Mouse (Mus musculus) adrenal gland, postnatal 25 days (tissue): ENCODE measurements around the gene Heatr3. TPM values are rescaled to one million over a fixed set of nuclear protein-coding genes. Genes with fewer than 3 reads are reported as not detected.
"Not testable (repeated sequence)": the region's sequence is repeated elsewhere in the genome, so short reads cannot be mapped to it uniquely, and the experiment has no call there.

ENCODE experiments used
- DNase-seq: peaks from one replicate; pipeline ENCODE4 v3.0.0; 2021; ENCODE audit warnings: mixed read lengths
- microRNA-seq, 2 experiments: library from miRNA; unstranded; fragments of <30 nt; microRNA quantifications; one replicate each; pipeline ENCODE4 v1.2.0; 2021
- total RNA-seq: library from RNA; stranded (reverse); gene quantifications from 2 replicates; pipeline ENCODE4 v1.2.3, GENCODE M21; 2021

Gene Heatr3
- total RNA-seq, 1 experiment from 2014 or later, result 32.1 TPM

GRCm38 (mm10) chr8:88197328-88197727, 59.7 kb downstream of the Heatr3 start:
- no peak for DNase-seq

GRCm38 (mm10) chr8:88198551-88198944, 60.9 kb downstream of the Heatr3 start:
- no peak for DNase-seq

- DNase-seq, result peak; percentile 94
Measured at GRCm38 (mm10) chr8:88198945-88199571, 61.4 kb downstream of the Heatr3 start, which contains the start of gene Tent4b. TSS of gene Tent4b (plus strand) at chr8:88199213.

- peak; percentile 47 for DNase-seq
Measured at GRCm38 (mm10) chr8:88199700-88200601, 62.3 kb downstream of the Heatr3 start.

GRCm38 (mm10) chr8:88200724-88201495, 63.3 kb downstream of the Heatr3 start:
- DNase-seq, result no peak

GRCm38 (mm10) chr8:88201641-88202040, 64.0 kb downstream of the Heatr3 start:
- DNase-seq, result no peak

- no peak for DNase-seq
Measured at GRCm38 (mm10) chr8:88206016-88206415, 68.4 kb downstream of the Heatr3 start.

GRCm38 (mm10) chr8:88207121-88207821, 69.6 kb downstream of the Heatr3 start:
- no peak for DNase-seq

- not testable (repeated sequence) for DNase-seq
Measured at GRCm38 (mm10) chr8:88209930-88210827, 72.5 kb downstream of the Heatr3 start.

- DNase-seq, result no peak
Measured at GRCm38 (mm10) chr8:88221353-88221752, 83.7 kb downstream of the Heatr3 start.

Small RNA genes within 50 kb of the gene (microRNA-seq; reads per million reads assigned to microRNA genes)
- 0.36 to 0.69 reads per million in 2 experiments for gene Mir7071

Other genes with a start within 250 kb of the Heatr3 start
- gene Zfp423, start 178.3 kb upstream of the Heatr3 start, total RNA-seq, result 14.5 and 17.5 TPM in 2 replicates
- 34.2 and 41.5 TPM in 2 replicates for gene Cnep1r1, start 19.1 kb upstream of the Heatr3 start, total RNA-seq
- 32.3 and 34.1 TPM in 2 replicates for gene Tent4b, start 61.4 kb downstream of the Heatr3 start, total RNA-seq
- 5.4 and 8.4 TPM in 2 replicates for gene Adcy7, start 134.5 kb downstream of the Heatr3 start, total RNA-seq
- 90.1 and 90.3 TPM in 2 replicates for gene Brd7, start 224.3 kb downstream of the Heatr3 start, total RNA-seq